Mouse (Mus musculus) B cell, adult 2 months (primary cell): ENCODE results near the gene Gm6217.
"Not testable (repeated sequence)": the region's sequence is repeated elsewhere in the genome, so short reads cannot be mapped to it uniquely, and the experiment has no call there.

Experiments
- DNase-seq, 2 experiments: peaks; one replicate each; pipeline ENCODE4 v3.0.0; 2022

Gm6217 gene

DNA sequence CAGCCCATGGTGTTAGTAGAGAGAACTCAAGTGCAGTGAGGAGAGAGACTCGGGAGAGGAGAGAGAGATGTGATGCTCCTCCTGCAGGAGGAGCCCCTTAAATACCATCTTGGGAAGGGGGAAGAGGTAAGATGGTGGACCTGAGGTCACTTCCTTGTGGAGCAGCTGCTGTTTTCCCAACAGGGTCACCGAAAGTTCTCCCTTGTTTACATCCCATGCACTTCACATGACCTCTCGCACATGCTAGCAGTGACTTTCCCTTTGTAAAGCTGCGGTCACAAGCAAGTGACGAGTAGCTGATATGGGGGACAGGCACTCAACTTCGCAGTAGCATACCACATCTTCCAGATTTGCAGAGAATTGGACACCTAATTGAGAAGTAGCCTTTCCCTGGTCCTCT lies at the start of gene Gm6217:
Gm6217 (minus strand) TSS at position 74 of the 400 bp plus-strand sequence.
- DNase-seq = not testable (repeated sequence)

DNA sequence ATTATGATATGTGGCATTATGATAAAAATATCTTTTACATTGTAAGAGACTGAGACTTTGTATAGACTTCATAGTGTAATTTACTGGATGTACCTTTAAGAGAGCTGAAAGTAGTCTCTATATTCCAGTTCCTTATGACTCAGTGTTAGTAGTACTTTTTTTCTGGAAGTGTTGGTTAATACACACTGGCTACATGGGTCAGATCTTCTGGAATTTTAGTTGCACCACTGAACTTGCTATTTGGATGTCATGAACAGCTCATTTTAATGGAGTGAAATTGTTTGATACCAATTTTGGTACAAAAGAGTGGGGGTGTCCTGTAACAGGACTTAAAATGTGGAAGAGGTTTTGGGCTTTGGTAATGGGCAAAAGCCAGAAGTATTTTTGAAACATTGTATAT lies 46.6 kb upstream of the Gm6217 start:
- no peak for DNase-seq

DNA sequence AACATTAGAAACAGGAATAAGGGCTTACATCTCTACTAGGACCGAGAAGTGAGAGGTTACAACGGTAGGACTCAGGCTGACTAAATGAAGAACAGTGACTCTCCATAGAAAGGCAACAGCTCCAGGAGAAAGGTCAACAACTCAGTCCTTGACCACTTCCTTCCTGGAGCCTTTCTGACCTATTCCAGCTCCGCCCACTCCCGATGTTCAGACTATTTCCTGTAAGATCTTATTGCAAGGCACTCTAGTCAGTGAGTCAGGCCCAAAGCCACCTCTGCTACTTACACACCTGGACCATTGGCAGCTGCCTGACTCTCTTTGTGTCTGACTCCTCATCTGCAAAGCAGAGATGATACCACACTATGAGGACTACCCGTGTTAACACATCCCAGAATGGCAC lies 44.6 kb upstream of the Gm6217 start:
- DNase-seq = no peak

DNA sequence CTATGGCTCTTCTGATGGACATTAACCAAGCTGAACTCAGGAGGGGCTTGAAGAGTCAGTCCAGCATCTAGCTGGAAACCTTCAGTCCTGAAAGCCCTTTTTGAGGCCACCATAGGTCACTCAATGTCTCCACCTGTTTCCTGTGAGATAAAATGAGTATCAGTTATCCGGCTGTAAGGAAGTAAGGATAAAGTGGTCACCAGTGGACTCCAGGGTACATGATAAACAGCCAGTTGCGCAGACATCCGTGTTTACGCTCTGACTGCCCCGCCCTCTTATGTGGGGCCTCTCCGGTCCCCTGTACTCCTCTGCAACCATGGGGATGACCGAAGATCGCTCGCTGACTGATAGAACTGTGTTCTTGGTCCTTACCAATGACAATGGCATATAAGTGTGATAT lies 43.1 kb upstream of the Gm6217 start:
- DNase-seq = no peak

DNA sequence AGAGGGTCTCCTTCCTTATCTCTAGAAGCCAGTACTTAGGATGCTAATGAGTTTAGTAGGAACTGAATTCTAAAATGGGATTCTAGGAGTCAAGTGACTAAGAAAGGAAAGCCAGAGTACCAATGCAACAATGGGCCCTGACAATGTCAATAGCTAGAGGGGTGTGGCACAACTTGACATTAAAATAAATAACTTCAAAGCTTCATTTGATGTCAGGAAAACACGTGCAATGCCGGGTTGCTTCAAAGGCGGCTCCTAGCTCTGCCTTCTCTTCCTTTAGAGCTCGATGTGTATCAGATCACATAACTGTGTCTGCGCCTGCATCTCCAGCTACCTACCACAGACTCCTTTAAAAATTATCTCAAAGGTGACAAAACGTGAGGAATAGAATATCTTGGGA lies 42.7 kb upstream of the Gm6217 start:
- no peak for DNase-seq

DNA sequence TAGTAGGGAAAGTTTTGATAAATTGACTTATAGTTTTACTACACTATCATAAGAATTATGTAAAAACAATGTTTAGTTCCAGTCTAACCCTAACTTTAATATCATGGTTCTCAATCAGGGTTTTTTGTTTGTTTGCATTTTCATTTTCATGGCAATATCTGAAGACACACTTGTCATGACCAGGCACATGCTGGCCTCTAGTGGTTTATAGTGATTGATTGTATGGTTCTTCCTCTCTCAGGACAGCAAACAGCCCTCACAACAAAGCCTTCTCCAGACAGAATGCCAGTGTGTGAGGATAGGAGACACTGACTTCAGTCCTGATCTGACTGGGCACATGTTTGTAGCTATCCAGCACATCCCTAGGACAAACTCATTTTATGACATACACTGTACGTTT lies 42.0 kb upstream of the Gm6217 start:
- DNase-seq = no peak

DNA sequence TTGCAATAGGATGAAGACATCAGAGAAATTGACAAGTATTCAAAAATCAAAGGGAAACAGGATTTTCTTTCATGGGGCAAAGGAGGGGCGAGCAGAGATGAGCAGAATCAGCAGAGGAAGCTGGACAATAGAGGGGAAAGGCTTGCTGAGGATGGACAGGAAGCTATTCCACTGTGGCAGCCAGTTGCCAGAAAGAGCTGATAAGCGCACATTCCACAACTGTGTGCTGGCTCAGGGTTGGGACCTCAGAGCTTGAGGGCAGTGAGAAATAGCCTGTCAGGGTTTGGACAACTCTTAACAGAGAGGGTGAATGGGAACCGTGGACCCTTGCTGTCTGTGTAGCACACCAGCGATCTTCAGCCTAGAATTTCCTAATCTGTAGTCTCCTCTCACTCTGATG lies 40.8 kb upstream of the Gm6217 start:
- DNase-seq = no peak

DNA sequence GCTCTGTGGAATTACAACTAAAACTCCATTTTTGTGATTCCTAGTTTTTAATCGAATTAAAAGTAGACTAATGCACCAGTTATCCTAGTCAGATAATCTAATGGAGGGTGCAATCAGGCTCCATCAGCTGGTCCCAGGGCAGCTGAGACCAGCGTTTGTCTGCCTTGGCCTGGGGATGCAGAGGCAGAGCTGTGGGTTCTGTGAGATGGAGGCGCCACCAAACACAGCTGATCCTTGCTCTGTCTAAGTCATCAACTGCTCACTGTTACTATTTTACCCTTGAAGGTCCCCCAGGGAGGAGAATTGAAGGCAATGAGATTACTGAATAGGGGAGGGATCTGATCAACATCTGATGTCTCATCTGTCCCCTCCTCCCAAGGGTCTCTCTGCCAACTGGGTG lies 35.2 kb upstream of the Gm6217 start:
- DNase-seq = no peak

DNA sequence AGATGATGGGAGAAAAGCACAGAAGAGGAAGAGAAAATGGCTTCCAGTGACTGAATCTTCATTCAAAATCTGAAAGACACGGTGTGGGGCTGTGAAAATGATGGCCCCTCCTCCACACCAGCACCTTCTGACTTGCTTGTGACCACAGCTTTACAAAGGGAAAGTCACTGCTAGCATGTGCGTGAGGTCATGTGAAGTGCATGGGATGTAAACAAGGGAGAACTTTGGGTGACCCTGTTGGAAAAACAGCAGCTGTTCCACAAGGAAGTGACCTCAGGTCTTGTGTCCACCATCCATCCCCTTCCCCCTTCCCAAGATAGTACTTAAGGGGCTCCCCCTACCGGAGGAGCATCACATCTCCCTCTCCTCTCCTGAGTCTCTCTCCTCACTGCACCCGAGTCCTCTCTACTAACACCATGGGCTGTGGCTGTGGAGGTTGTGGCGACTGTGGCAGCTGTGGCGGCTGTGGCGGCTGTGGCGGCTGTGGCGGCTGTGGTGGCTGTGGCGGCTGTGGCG lies 28.7 kb upstream of the Gm6217 start, which contains the start of gene Gm47955:
Gm47955 (plus strand) TSS at position 417 of the 516 bp plus-strand sequence.
- DNase-seq = no peak

DNA sequence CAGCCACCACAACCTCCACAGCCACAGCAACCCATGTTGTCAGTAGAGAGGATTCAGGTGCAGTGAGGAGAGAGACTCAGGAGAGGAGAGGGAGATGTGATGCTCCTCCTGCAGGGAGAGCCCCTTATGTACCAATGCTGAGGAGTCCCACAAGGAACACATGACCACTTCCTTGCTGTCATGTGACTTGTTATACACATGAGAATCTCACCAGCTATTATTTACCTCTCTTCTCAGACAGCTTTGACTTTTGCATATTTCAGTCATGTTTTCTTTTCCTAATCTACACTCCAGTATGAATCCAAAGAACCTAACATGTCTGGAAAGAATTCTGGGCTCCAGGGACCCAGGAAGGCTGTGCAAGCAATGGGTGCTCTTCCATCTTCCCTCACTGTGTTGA lies 24.7 kb upstream of the Gm6217 start, which contains the start of gene Gm7544:
Gm7544 (minus strand) TSS at position 101 of the 400 bp plus-strand sequence.
- not testable (repeated sequence) for DNase-seq

DNA sequence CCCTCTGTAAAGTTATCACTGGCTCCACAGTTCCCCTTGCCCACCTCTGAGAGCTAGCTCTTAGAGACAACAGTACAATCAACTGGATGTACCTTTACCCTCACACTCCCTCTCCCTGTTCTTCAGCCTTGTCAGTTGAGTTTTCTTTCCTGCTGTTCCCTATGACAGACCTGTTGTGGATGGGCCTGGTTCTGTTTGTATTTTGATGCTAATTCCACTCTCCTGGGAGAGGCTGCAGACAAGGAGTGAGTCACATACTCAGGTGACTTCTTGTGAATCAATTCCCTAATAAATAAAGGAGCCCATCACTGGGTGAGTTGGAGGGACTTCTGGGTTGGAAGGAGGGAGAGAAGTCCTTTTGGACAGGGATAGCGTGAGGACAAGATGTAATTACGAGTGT lies 17.4 kb upstream of the Gm6217 start:
- DNase-seq = no peak

DNA sequence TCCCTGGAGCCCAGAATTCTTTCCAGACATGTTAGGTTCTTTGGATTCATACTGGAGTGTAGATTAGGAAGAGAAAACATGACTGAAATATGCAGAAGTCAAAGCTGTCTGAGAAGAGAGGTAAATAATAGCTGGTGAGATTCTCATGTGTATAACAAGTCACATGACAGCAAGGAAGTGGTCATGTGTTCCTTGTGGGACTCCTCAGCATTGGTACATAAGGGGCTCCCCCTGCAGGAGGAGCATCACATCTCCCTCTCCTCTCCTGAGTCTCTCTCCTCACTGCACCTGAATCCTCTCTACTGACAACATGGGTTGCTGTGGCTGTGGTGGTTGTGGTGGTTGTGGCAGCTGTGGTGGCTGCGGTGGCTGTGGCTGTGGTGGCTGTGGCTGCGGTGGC lies 14.8 kb upstream of the Gm6217 start:
- not testable (repeated sequence) for DNase-seq

DNA sequence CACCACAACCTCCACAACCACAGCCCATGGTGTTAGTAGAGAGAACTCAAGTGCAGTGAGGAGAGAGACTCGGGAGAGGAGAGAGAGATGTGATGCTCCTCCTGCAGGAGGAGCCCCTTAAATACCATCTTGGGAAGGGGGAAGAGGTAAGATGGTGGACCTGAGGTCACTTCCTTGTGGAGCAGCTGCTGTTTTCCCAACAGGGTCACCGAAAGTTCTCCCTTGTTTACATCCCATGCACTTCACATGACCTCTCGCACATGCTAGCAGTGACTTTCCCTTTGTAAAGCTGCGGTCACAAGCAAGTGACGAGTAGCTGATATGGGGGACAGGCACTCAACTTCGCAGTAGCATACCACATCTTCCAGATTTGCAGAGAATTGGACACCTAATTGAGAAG lies 12.1 kb upstream of the Gm6217 start, which contains the start of gene A030003K21Rik:
A030003K21Rik (minus strand) TSS at position 94 of the 400 bp plus-strand sequence.
- not testable (repeated sequence) for DNase-seq

DNA sequence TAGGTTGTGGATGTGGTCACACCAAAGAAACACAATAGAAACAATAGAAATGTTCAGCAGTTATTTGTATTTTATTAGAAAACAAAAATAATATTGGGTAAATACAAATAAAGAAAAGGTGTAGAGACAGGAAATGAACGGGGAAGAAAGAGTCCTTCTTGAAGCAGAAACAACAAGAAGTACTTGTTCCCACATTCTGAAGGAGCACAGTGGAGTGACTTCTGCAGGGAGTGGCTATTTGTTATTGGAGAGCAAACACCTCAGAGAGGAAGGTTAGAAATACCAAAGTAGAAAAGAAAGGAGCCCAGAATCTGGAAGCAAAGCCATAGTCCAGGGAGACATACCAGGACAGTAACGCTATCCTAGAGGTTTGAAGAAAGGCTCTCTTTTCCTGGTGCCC lies 11.3 kb upstream of the Gm6217 start:
- DNase-seq = not testable (repeated sequence)

DNA sequence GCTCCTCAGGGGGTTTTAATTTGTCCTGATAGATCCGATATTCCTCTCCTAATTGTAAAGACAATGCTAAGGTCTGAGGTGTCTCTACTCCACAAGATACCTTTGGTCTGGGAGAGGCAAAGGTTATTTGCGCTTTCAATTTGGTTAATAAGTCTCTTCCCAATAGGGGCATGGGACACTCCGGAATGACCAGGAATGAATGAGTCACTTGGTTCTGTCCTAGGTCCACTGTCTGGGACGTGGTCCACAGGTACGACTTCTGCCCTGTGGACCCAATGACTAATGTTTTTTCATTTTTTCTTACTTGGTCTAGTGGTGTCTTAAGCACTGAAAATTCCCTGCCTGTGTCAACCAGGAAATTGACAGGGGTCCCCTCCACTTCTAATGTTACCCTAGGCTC lies 7.5 kb upstream of the Gm6217 start:
- DNase-seq = no peak

DNA sequence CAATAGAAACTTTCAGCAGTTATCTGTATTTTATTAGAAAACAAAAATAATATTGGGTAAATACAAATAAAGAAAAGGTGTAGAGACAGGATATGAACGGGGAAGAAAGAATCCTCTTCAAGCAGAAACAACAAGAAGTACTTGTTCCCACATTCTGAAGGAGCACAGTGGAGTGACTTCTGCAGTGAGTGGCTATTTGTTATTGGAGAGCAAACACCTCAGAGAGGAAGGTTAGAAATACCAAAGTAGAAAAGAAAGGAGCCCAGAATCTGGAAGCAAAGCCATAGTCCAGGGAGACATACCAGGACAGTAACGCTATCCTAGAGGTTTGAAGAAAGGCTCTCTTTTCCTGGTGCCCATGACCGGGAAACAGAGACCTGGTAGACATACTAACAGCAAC lies 641 bp downstream of the Gm6217 start:
- not testable (repeated sequence) for DNase-seq

DNA sequence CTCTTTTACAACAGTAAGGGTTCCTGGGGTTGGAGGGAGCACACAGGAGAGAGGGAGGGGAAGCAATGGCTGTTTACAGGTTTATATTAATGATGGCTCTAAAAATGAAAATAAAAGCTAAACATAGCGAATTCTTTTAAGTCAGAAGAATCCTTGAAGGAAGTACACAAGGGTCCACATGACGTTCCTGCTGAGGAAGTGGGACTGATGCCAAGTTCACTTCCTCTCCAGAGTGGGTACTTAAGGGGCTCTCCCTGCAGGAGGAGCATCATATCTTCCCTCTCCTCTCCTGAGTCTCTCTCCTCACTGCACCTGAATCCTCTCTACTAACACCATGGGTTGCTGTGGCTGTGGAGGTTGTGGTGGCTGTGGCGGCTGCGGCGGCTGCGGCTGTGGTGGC lies 6.5 kb downstream of the Gm6217 start, which contains the start of gene A030014E15Rik:
A030014E15Rik (plus strand) TSS at position 268 of the 400 bp plus-strand sequence.
- no peak for DNase-seq

DNA sequence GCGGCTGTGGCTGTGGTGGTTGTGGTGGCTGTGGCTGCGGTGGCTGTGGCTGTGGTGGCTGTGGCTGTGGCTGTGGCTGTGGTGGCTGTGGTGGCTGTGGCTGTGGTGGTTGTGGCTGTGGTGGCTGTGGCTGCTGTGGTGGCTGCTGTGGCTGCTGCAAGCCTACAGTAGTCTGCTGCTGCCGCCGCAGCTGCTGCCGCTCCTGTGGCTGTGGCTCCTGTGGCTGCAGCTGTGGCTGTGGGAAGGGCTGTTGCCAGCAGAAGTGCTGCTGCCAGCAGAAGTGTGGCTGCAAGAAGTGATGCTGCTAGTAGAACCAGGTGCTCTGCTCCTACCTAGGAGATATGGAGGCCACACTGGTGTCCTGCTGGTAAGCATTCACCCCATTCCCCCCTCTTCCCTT lies 17.8 kb downstream of the Gm6217 start:
- not testable (repeated sequence) for DNase-seq

DNA sequence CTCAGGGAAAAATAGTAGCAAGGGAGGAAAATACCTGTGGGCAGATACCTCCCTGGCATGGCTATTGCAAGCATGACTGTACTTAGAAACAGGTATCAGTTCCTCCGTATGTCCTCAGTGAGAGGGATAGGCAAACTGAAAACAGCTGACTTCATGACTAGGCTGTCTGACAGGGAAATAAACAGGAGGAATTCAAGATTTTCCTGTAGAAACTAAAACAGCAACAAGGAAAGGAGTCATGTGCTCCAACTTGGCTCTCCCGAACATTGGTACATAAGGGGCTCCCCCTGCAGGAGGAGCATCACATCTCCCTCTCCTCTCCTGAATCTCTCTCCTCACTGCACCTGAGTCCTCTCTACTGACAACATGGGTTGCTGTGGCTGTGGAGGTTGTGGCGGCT lies 18.2 kb downstream of the Gm6217 start, which contains the start of gene A030005L19Rik:
A030005L19Rik (plus strand) TSS at position 301 of the 400 bp plus-strand sequence.
- no peak for DNase-seq

DNA sequence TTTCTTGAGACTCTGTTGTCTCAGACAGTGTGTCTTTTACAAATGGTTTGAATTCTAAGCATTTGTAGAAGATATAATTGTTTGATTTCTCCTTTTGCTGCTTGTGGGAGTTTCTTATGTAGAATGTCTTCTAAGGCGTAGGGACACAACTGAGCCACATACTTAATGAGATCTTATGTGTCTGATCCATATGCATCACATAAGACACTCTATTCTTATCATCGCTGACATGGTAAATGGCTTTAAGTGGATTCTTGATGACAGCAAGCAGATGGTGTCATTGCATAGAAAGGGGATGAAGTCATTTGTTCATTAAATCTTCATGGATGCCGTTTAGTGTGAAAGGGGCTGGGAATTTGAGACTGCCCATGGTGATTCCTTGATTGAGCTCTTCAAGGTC lies 25.3 kb downstream of the Gm6217 start:
- DNase-seq = no peak

DNA sequence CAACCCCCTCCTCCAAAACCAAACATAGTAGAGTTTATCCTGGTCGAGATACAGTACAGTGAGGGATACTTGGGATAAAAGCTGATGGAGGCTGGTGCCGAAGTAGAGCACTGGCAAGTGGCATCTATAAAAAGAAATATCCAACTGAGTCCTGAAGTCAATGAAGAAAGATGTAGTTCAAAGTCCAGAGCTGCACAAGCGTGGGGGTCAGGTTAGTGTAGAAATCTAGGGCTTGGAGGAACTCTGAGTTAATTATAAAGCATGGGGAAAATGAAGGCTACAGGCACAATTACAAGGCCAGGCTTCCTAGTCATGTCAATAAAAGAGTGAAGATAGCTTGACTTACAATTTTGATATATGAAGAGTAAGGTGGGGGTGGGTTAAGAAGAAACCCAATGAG lies 30.0 kb downstream of the Gm6217 start:
- no peak for DNase-seq

DNA sequence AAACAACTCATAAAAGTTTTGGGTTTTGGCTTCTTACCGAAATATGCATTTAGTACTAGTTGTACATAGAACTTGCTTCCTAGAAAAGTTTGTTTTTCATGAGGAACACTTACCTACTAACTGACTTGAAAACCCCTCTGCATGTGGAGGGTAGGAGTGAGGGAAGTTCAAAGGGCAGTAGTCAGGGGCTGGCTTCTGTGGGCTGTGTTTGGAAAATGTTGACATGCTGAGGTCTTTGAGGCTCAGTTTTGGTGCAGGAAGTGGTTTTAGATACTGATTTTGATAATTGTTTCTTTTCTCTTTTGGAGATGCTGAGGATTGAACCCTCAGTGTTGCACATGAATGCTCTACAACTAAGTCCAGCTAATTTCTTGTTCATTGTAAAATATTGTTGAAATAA lies 30.6 kb downstream of the Gm6217 start:
- DNase-seq = no peak

DNA sequence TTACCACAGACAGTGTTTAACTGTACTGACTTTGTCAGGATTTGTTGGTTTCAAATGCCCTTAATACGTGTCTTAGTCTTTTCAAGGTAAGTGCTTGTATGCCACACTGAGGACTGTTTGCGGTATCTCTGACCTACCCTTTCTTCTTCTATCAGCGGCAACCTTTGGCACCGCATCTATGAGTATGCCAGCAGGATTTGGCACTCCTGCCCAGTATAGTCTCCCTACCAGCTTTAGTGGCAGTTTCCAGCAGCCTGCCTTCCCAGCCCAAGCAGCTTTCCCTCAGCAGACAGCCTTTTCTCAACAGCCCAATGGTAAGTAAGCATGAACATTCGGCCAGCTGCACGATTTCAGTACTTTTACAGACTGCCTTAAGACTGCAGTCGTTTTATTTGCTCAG lies 37.9 kb downstream of the Gm6217 start:
- no peak for DNase-seq
